Mouse (Mus musculus): ENCODE results near the gene Vmn1r192.
"Not testable (repeated sequence)": the region's sequence is repeated elsewhere in the genome, so short reads cannot be mapped to it uniquely, and the experiment has no call there.

Gene Vmn1r192

DNA sequence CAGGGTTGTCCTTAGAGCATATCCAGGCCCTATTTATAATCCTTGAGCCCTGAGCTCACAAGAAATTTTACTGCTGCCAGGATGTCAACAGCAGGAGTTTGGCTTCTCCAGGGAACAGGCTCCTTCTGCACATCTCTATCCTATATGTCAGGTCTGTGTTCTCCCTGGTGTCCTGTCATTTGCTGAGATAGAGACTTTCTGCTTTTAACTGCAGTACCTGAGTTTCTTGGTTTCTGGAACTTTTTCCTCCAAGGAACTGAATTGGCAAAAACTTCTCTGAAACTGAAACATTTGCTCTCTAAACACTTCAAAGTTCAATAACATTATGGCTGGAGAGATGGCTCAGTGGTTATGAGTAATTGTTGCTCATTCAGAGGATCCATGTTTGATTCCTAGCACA, at the start of gene Vmn1r192:
TSS of gene Vmn1r192 (minus strand) at position 101 of the 400 bp plus-strand sequence.
- DNase-seq: no peak

DNA sequence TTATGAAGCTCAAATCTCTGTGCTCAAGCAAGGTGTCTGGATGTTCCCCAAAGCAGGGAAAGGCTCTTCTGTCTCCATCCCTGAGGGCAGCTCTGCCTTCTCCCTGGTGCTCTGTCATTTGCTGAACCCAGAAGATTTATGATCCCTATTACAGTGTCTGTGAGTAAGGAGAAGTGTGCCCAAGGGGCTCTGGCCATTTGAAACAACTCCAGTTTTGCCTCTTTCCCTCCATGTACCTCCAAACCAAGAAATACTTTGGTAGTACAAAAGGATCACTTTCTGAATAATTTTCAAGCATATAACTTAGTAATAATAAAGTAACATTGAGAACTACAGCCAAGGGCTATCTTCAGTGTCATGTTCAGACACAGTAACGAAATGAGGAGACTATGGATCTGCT, 32.1 kb upstream of the Vmn1r192 start, which contains the start of gene Vmn1r193:
TSS of gene Vmn1r193 (minus strand) at position 101 of the 400 bp plus-strand sequence.
- DNase-seq: not testable (repeated sequence)

DNA sequence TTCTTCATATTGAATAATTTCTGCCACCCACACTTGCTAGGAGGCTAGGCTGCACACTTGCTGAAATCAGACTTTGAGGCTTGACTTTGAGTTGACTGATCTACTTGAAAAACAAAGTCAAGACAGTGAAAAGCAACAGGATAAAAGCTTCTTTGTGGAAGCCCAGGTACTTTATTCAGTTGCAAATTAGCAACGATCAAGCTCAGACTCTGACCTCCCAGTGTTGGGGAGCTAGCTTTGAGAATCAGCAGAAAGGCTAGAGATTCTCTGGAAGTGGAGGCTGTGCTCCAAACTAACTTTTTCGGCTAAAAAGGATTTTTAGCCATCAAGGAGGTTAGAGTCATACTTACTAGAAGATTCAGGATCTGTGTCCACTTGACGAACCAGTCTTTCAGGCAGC, 1.8 kb upstream of the Vmn1r192 start:
- not testable (repeated sequence) for DNase-seq

DNA sequence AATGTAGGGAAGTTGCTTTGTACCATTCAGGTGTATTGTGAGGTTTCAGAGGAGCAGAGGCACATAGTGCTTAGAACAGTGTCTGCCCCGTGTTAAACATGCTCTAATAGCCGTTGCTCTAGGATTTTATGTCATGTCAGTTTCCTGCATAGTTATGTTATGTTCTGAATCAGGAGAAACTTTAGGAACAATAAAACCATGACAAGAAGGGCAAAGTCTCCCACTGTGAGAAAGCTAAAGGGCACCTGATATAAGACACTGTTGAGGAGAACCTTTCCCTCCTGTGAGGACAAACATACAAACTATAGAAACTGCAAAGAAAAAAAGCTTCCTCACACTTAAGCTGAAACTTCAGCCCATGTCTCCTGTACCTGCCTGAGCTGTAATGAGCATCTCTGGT, 556 bp downstream of the Vmn1r192 start:
- DNase-seq: no peak

DNA sequence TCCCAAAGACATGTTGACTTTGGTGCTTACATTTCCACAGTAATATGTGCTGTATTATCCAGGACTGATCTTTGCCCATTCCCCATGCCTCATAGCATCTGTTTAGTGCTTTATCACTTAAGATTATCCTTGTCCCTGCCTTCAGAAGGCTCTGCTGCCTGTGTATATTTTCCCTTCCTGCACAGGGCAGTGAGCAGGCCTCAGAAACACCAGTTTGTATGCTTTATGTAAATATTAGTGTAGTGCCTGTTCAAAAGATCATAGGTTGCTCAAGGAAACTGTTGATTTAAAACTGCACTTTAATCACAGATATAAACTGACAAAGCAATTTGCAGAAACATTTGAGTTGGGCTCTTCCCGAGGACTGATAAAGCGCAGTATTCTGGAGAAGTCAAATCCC, 1.6 kb downstream of the Vmn1r192 start:
- DNase-seq: no peak

DNA sequence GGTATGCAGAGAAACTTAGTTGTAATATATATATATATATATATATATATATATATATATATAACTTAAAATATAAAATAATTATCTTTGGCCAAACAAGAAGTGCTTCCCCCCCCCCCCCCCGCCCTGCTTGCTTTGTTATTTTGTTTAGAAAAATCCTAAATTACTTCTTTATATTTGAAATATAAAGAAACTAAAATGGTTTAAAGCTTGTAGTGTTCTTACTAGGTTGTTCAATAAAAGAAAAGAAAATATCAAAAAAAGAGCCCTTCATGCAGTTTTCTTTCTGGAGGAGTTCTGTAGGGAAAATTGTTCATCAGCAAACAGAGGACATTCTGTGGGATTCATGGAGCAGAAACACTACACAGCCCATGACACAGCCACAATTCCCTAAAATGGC, 7.1 kb downstream of the Vmn1r192 start, which contains the start of gene Vmn1r191:
TSS of gene Vmn1r191 (minus strand) at position 101 of the 400 bp plus-strand sequence.
- no peak for DNase-seq

DNA sequence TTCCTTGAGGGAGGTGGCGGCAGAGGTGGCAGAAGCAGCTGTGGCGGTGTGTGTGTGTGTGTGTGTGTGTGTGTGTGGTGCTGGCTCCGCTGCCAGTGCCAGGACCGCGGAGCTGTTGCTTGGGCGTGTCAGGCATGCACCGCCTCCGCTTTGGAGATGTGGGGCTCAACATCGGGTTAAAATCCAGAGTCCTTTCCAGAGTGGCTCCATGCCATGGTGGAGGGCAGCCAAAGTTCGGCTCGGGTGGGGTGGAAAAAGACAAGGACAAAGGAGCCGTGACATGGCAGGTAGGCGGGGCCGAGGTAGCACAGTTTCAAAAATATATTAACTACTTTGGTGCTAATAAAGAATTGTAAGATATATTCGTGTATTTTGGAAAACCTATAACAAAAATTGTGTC, 22.5 kb downstream of the Vmn1r192 start:
- DNase-seq: peak; percentile 49 to 68

DNA sequence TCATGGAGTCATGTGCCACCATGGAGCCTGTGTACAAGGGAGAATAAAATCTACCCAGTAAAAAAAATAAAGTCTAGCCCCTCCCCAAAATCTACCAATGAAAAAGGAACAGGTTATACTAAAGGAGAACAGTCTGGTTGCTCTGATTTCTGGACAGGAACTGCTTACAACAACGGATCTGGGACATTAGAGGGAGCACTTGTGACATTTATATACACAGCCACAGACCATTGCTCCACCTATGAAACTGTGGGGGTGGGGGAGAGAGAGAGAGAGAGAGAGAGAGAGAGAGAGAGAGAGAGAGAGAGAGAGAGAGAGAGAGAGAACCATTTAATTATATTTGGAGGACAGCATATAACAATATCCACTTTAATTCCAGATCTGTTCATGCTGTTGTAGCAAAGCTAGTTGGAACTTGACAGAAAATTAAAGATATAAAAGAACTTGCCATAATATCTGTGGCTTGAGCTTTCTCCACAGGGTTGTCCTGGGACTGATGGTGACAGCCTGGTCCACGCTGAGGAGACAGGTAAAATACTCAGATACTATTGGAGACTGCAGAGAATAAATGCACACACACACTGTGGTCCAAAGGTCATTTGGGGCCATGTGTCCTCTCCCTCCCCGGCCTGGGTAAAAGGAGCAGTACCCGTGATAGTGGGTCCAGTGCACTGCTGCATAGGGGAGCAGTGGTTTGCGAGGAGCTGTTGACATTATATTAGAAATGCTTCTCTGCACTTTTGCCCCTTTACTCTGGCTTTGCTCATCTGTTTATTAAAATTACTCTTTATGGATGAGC, 54.2 kb downstream of the Vmn1r192 start:
- DNase-seq: not testable (repeated sequence)

Data from kidney, adult 8-10 months (tissue).